Mouse (Mus musculus) E14TG2a.4 (cell line): ENCODE results near the gene Plrg1.

Experiments used
- H3K27me3 ChIP-seq: 2 replicates; pipeline ENCODE4 v1.6.1; 2014; ENCODE audit warnings: low read length, control low read depth; ENCODE audit not compliant: insufficient read depth
- H3K36me3 ChIP-seq: 2 replicates; pipeline ENCODE4 v1.6.1; 2014; ENCODE audit warnings: low read length, control low read depth; ENCODE audit not compliant: insufficient read depth
- H3K4me1 ChIP-seq: replicated peaks from 2 replicates; pipeline ENCODE4 v1.6.1; 2014; ENCODE audit warnings: low read depth, low read length, control low read depth
- H3K4me3 ChIP-seq: replicated peaks from 2 replicates; pipeline ENCODE4 v1.5.1; 2014; ENCODE audit warnings: mild to moderate bottlenecking, low read length
- H3K9me3 ChIP-seq: 2 replicates; pipeline ENCODE4 v1.6.1; 2014; ENCODE audit warnings: low read length, control low read depth
- CTCF ChIP-seq: conservative IDR thresholded peaks from 2 replicates; pipeline ENCODE4 v1.5.1; 2014; ENCODE audit warnings: low read length
- NANOG ChIP-seq: IDR thresholded peaks from 2 replicates; pipeline ENCODE4 v1.6.1; 2014; ENCODE audit warnings: borderline replicate concordance, low read length, mixed read lengths
- POU5F1 ChIP-seq: IDR thresholded peaks from 2 replicates; pipeline ENCODE4 v1.6.1; 2014; ENCODE audit warnings: low read length, borderline replicate concordance

Plrg1 gene

DNA sequence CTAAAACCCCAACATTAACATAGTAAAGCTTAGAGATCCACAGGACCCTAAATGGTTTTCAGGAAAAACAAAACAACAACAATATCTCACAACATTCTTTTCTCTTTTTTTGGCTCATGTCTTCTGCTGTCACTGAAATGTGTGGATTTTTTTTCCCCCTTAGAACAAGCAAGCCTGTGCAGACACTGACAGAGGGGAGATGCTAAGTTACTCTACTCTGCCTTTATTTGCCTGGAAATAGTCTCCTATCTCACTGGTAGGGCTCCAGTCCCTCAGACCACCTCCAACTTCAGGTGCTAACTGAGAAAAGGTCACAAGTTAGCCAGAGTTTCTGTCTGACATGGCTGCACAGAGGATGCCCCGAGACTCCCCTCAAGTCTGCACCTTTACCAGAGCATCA, 43.8 kb downstream of the Plrg1 start:
- H3K4me1 ChIP-seq: peaks cover 16% of the 10 kb centered on the region
- H3K36me3 ChIP-seq: no peaks in the 10 kb centered on the region
- TF ChIP-seq NANOG: no peak
- TF ChIP-seq CTCF: no peak
- no peak for TF ChIP-seq POU5F1
- peaks cover 4% of the 10 kb centered on the region for H3K27me3 ChIP-seq
- no peak overlapping the region for H3K4me3 ChIP-seq
- peaks cover 5% of the 10 kb centered on the region; the same call in 1 of the 2 replicates for H3K9me3 ChIP-seq

DNA sequence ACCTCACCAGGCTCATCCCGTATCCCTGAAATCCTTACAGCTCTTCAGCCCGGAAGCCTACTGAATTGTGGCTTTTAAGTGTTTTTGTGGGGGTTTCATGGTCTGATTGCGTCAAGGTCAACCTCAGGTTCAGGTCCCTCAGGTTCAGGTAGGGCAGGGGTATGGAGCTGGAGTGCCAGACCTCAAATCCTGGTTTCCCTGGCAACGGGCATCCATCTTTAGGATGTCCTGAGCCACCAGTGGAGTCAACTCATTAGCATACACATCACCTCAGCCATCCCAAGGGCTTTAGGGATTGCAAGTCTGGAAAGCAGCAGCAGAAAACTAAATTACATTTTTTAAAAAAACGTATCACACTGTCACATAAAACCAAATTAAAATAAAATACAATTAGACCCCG, 44.3 kb downstream of the Plrg1 start:
- Histone ChIP-seq H3K4me1 (peaks cover 16% of the 10 kb centered on the region), H3K9me3 (peaks cover 10% of the 10 kb centered on the region), H3K36me3 (no peaks in the 10 kb centered on the region), H3K27me3 (peaks cover 4% of the 10 kb centered on the region), H3K4me3 (no peak overlapping the region)
- TF ChIP-seq CTCF (no peak), POU5F1 (no peak), NANOG (no peak)

DNA sequence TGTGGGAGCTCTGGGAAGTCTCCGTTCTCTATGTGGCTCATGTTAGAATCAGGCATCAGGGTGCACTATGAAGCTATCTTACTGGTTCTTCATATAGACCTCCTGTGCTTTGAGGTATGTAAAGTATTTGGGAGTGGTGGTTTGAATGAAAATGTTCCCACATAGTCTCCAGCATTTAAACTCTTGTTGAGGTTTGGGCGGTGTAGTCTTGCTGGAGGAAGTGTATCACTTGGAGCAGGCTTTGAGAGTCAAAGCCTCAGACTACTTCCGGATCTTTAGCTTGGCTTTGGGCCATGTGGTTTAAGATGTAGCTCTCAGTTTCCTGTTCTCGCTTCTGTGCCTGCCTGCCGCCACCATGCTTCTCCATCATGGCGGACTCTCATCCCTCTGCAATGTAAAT, 47.0 kb downstream of the Plrg1 start:
- Histone ChIP-seq H3K4me3 (no peak overlapping the region), H3K9me3 (peaks cover 31% of the 10 kb centered on the region), H3K27me3 (no peaks in the 10 kb centered on the region), H3K36me3 (no peaks in the 10 kb centered on the region), H3K4me1 (peaks cover 16% of the 10 kb centered on the region)
- no peak for TF ChIP-seq NANOG
- TF ChIP-seq POU5F1: no peak
- TF ChIP-seq CTCF: no peak

DNA sequence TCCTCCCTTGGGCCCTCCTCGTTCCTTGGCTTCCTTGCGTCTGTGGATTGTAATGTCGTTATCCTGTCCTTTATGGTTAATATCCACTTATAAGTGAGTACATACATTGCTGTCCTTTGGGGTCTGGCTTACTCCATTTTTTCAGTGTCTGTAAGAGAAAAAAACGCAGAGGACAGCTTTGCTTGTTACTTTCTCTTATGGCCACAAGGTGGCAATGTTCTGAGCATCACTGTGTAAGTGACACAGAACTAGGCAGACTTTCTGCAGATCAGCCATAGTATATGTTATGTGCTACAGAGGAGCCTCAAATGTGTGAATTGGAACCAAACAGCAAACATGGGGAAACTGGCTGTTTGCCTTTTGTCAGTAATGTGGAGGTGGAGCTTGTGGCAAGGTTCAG, 54.8 kb downstream of the Plrg1 start:
- Histone ChIP-seq H3K4me3 (no peak overlapping the region), H3K4me1 (peaks cover 14% of the 10 kb centered on the region; the same call in 1 of the 2 replicates)
- TF ChIP-seq CTCF: peak; percentile 78
- no peak for TF ChIP-seq NANOG

DNA sequence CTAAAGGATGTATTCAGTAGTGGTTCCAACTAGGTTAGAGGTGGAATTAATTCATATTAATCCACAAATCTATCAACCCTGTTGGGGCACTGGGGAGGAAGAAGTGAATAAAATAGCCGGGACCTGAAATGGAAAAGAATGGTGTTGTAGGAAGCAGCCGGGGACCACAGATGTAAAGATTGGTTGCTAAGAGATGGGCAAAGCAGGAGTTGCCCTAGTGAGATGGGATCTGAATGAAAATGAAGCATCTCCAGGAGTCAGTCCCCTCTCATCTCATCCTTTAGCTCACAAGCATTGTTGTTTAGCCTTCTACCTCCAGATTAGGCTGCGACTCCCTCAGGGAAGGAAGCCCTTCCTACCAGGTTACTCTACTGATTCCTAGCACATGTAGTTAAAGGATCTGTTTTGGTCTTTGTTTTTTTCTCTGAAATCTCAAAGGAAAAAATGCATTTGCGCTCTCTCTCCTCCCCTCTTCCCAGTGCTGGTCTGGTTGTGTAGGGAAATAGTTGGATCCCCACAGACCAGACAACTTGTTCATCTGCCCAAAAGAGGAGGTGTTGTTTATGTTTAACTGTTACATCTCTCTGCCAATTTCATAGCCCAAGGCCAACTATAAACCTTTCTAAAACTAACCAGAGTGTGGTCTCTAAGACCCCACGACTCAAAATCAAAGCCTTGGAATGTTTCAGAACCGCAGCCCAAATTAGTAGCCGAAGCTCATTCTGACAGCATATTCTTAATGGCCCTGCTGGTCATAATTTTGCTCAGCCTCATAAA, 56.4 kb downstream of the Plrg1 start:
- H3K4me1 ChIP-seq: peaks cover 14% of the 10 kb centered on the region; the same call in 1 of the 2 replicates
- no peaks in the 10 kb centered on the region for H3K36me3 ChIP-seq
- H3K4me3 ChIP-seq: no peak overlapping the region
- H3K27me3 ChIP-seq: peaks cover 6% of the 10 kb centered on the region; the same call in 1 of the 2 replicates
- H3K9me3 ChIP-seq: 0 out of 2 replicates have a peak, but pooled peaks cover under 1% of the 10 kb centered on the region
- TF ChIP-seq NANOG (no peak), CTCF (no peak), POU5F1 (no peak)

More for the DNA sequence above, 54.8 kb downstream of the Plrg1 start:
- peaks cover 2% of the 10 kb centered on the region; the same call in 1 of the 2 replicates for H3K27me3 ChIP-seq
- no peaks in the 10 kb centered on the region for H3K36me3 ChIP-seq
- peaks cover 16% of the 10 kb centered on the region for H3K9me3 ChIP-seq

DNA sequence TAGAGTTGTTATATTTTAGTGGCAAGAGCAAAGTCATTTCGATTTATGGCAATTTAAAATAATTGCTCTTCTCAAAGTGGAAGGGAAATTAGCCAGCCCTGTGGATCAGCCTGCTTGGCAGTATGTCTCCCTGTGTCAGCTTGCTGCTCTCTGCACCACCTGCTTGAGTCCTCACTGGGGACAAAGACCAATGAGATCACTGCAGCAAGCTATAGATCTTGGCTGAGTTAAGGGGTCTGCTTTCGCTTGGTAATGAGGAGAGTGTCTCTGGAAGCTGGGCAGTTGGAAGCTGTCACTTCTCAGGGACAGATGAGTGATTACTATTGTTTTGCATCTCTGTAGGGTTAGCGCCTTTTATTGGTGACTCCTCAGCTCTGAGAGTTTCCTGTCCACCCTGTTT, 57.5 kb downstream of the Plrg1 start:
- H3K4me3 ChIP-seq: no peak overlapping the region
- H3K27me3 ChIP-seq: peaks cover 6% of the 10 kb centered on the region; the same call in 1 of the 2 replicates
- no peaks in the 10 kb centered on the region for H3K36me3 ChIP-seq
- H3K4me1 ChIP-seq: peaks cover 14% of the 10 kb centered on the region; the same call in 1 of the 2 replicates
- no peaks in the 10 kb centered on the region for H3K9me3 ChIP-seq
- TF ChIP-seq NANOG: no peak
- no peak for TF ChIP-seq CTCF
- TF ChIP-seq POU5F1: no peak

DNA sequence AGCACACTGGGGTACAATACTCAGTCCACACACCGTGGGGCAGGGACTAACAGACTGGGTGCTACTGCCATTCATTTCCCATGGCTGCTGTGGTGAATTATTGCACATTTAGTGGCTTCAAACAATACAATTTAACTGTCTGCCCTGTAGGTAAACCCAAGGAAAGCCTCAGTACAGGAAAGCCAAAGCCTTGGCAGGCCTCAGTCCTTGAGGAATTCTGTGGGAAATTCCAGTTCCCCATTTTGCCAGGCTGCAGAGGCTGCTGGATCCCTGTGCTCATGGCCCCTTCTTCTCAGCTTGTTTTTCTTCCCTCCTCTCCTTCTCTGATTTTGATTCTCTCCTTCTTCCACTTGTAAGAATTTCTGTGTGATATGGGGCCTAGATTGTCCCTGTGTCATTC, 59.6 kb downstream of the Plrg1 start:
- Histone ChIP-seq H3K4me1 (peaks cover 14% of the 10 kb centered on the region; the same call in 1 of the 2 replicates), H3K9me3 (no peaks in the 10 kb centered on the region), H3K36me3 (no peaks in the 10 kb centered on the region), H3K4me3 (no peak overlapping the region), H3K27me3 (peaks cover 6% of the 10 kb centered on the region; the same call in 1 of the 2 replicates)
- TF ChIP-seq CTCF: no peak
- TF ChIP-seq POU5F1: no peak

DNA sequence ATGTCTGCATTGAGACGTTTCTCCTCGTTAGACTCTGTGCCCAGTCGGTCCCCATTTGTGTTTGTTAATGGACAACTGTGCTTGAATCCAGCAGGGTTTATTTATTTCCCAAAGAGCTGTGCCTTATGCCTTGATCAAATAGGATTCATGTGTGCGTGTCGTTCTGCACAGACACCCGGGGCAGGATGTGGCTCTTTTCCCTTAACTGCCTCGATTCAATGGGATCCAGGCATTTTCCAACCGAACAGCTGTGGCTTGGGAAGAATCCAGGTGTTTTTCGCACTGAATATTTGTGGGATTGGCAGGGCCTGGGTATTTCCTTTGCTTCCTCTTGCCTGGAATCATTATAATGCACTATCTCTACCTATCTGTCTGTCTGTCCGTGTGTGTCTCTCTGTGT, 62.3 kb downstream of the Plrg1 start:
- TF ChIP-seq POU5F1: no peak
- TF ChIP-seq CTCF: no peak
- TF ChIP-seq NANOG: no peak
- Histone ChIP-seq H3K9me3 (no peaks in the 10 kb centered on the region), H3K4me3 (no peak overlapping the region), H3K4me1 (no peaks in the 10 kb centered on the region), H3K27me3 (peaks cover 9% of the 10 kb centered on the region; the same call in 1 of the 2 replicates), H3K36me3 (no peaks in the 10 kb centered on the region)
